Mouse (Mus musculus): ENCODE measurements at regions not wholly inside any gene's neighbourhood (a gene's known extent, or its start where the extent isn't known, plus 50 kb on each side); places are given as distances from the start of the nearest gene placed in this dataset.
A peak's percentile ranks its signal among the peaks of the same experiment; 100 is the strongest.

- no peak for ATAC-seq (replicated peaks; ENCODE audit: insufficient number of reproducible peaks, low FRiP score, low TSS enrichment)
- WGBS (ENCODE audit: insufficient replicate concordance): 81% methylated on average over 5 of the region's 5 CpGs
These were observed 68.8 kb downstream of the Cxcl12 start for GRCm38 (mm10) chr6:117237096-117237495.

GRCm38 (mm10) chr6:117241206-117241605 is 72.9 kb downstream of the Cxcl12 start:
- 77% methylated on average over 3 of the region's 3 CpGs for WGBS (ENCODE audit: insufficient replicate concordance)
- Histone ChIP-seq H3K4me2 (no peak overlapping the region), H3K27ac (ENCODE audit: low read depth, low read length) (no peak overlapping the region), H3K4me3 (ENCODE audit: low read depth, low read length) (no peak overlapping the region), H3K27me3 (ENCODE audit: control insufficient read depth, insufficient read depth, low read length) (no peaks in the 10 kb centered on the region), H3K4me1 (ENCODE audit: control insufficient read depth, insufficient read depth, low read length) (peaks cover 4% of the 10 kb centered on the region; the same call in 1 of the 2 replicates), H3K36me3 (ENCODE audit: control insufficient read depth, insufficient read depth, low read length) (no peaks in the 10 kb centered on the region), H3K9ac (ENCODE audit: low read depth, low read length) (no peak overlapping the region), H3K9me3 (replicated peaks; ENCODE audit: control insufficient read depth, low read length) (no peaks in the 10 kb centered on the region)
- no peak for ATAC-seq (replicated peaks; ENCODE audit: insufficient number of reproducible peaks, low FRiP score, low TSS enrichment)

More at GRCm38 (mm10) chr6:117237096-117237495, 68.8 kb downstream of the Cxcl12 start:
- Histone ChIP-seq H3K36me3 (ENCODE audit: control insufficient read depth, insufficient read depth, low read length) (no peaks in the 10 kb centered on the region), H3K27me3 (ENCODE audit: control insufficient read depth, insufficient read depth, low read length) (no peaks in the 10 kb centered on the region), H3K9me3 (replicated peaks; ENCODE audit: control insufficient read depth, low read length) (no peaks in the 10 kb centered on the region), H3K27ac (ENCODE audit: low read depth, low read length) (no peak overlapping the region), H3K4me2 (no peak overlapping the region), H3K4me3 (ENCODE audit: low read depth, low read length) (no peak overlapping the region), H3K4me1 (ENCODE audit: control insufficient read depth, insufficient read depth, low read length) (no peaks in the 10 kb centered on the region), H3K9ac (ENCODE audit: low read depth, low read length) (no peak overlapping the region)

GRCm38 (mm10) chr6:117245398-117245797 is 77.1 kb downstream of the Cxcl12 start:
- H3K4me2 ChIP-seq: peak overlapping the region; percentile 35; the same call in 1 of the 2 replicates
- no peak overlapping the region for H3K9ac ChIP-seq (ENCODE audit: low read depth, low read length)
- no peaks in the 10 kb centered on the region for H3K9me3 ChIP-seq (replicated peaks; ENCODE audit: control insufficient read depth, low read length)
- no peak overlapping the region for H3K27ac ChIP-seq (ENCODE audit: low read depth, low read length)
- peaks cover 21% of the 10 kb centered on the region for H3K4me1 ChIP-seq (ENCODE audit: control insufficient read depth, insufficient read depth, low read length)
- no peak for ATAC-seq (replicated peaks; ENCODE audit: insufficient number of reproducible peaks, low FRiP score, low TSS enrichment)
- no peaks in the 10 kb centered on the region for H3K36me3 ChIP-seq (ENCODE audit: control insufficient read depth, insufficient read depth, low read length)
- 70% methylated on average over 5 of the region's 5 CpGs for WGBS (ENCODE audit: insufficient replicate concordance)
- H3K4me3 ChIP-seq (ENCODE audit: low read depth, low read length): no peak overlapping the region
- no peaks in the 10 kb centered on the region for H3K27me3 ChIP-seq (ENCODE audit: control insufficient read depth, insufficient read depth, low read length)

GRCm38 (mm10) chr6:117245849-117246248 is 77.5 kb downstream of the Cxcl12 start:
- Histone ChIP-seq H3K4me2 (peak overlapping the region; percentile 35; the same call in 1 of the 2 replicates), H3K9me3 (replicated peaks; ENCODE audit: control insufficient read depth, low read length) (no peaks in the 10 kb centered on the region), H3K27me3 (ENCODE audit: control insufficient read depth, insufficient read depth, low read length) (no peaks in the 10 kb centered on the region), H3K36me3 (ENCODE audit: control insufficient read depth, insufficient read depth, low read length) (no peaks in the 10 kb centered on the region), H3K27ac (ENCODE audit: low read depth, low read length) (peak overlapping the region; percentile 65; the same call in 1 of the 2 replicates), H3K4me3 (ENCODE audit: low read depth, low read length) (no peak overlapping the region), H3K4me1 (ENCODE audit: control insufficient read depth, insufficient read depth, low read length) (peaks cover 21% of the 10 kb centered on the region), H3K9ac (ENCODE audit: low read depth, low read length) (no peak overlapping the region)
- 30% methylated on average over 6 of the region's 6 CpGs for WGBS (ENCODE audit: insufficient replicate concordance)
- ATAC-seq (replicated peaks; ENCODE audit: insufficient number of reproducible peaks, low FRiP score, low TSS enrichment): no peak

GRCm38 (mm10) chr6:117249230-117249921 is 81.0 kb downstream of the Cxcl12 start:
- Histone ChIP-seq H3K36me3 (ENCODE audit: control insufficient read depth, insufficient read depth, low read length) (no peaks in the 10 kb centered on the region), H3K27ac (ENCODE audit: low read depth, low read length) (no peak overlapping the region), H3K9ac (ENCODE audit: low read depth, low read length) (no peak overlapping the region), H3K9me3 (replicated peaks; ENCODE audit: control insufficient read depth, low read length) (no peaks in the 10 kb centered on the region), H3K4me2 (no peak overlapping the region), H3K27me3 (ENCODE audit: control insufficient read depth, insufficient read depth, low read length) (no peaks in the 10 kb centered on the region), H3K4me1 (ENCODE audit: control insufficient read depth, insufficient read depth, low read length) (peaks cover 34% of the 10 kb centered on the region), H3K4me3 (ENCODE audit: low read depth, low read length) (no peak overlapping the region)
- no peak for ATAC-seq (replicated peaks; ENCODE audit: insufficient number of reproducible peaks, low FRiP score, low TSS enrichment)
- WGBS (ENCODE audit: insufficient replicate concordance): 74% methylated on average over 18 of the region's 18 CpGs

GRCm38 (mm10) chr6:117250051-117250450 is 81.7 kb downstream of the Cxcl12 start:
- Histone ChIP-seq H3K27me3 (ENCODE audit: control insufficient read depth, insufficient read depth, low read length) (no peaks in the 10 kb centered on the region), H3K9me3 (replicated peaks; ENCODE audit: control insufficient read depth, low read length) (no peaks in the 10 kb centered on the region), H3K27ac (ENCODE audit: low read depth, low read length) (no peak overlapping the region), H3K36me3 (ENCODE audit: control insufficient read depth, insufficient read depth, low read length) (no peaks in the 10 kb centered on the region), H3K4me2 (no peak overlapping the region), H3K9ac (ENCODE audit: low read depth, low read length) (no peak overlapping the region), H3K4me1 (ENCODE audit: control insufficient read depth, insufficient read depth, low read length) (peaks cover 38% of the 10 kb centered on the region), H3K4me3 (ENCODE audit: low read depth, low read length) (no peak overlapping the region)
- WGBS (ENCODE audit: insufficient replicate concordance): 51% methylated on average over 2 of the region's 2 CpGs
- no peak for ATAC-seq (replicated peaks; ENCODE audit: insufficient number of reproducible peaks, low FRiP score, low TSS enrichment)

GRCm38 (mm10) chr6:117251383-117251925 is 83.1 kb downstream of the Cxcl12 start:
- peaks cover 32% of the 10 kb centered on the region for H3K4me1 ChIP-seq (ENCODE audit: control insufficient read depth, insufficient read depth, low read length)
- H3K9ac ChIP-seq (ENCODE audit: low read depth, low read length): no peak overlapping the region
- no peaks in the 10 kb centered on the region for H3K27me3 ChIP-seq (ENCODE audit: control insufficient read depth, insufficient read depth, low read length)
- peak; percentile 24; the same call in 1 of the 2 replicates for ATAC-seq (replicated peaks; ENCODE audit: insufficient number of reproducible peaks, low FRiP score, low TSS enrichment)
- H3K4me2 ChIP-seq: no peak overlapping the region; the same call in 1 of the 2 replicates
- H3K4me3 ChIP-seq (ENCODE audit: low read depth, low read length): no peak overlapping the region
- WGBS (ENCODE audit: insufficient replicate concordance): 25% methylated on average over 12 of the region's 12 CpGs
- H3K9me3 ChIP-seq (replicated peaks; ENCODE audit: control insufficient read depth, low read length): no peaks in the 10 kb centered on the region
- H3K27ac ChIP-seq (ENCODE audit: low read depth, low read length): no peak overlapping the region; the same call in 1 of the 2 replicates
- no peaks in the 10 kb centered on the region for H3K36me3 ChIP-seq (ENCODE audit: control insufficient read depth, insufficient read depth, low read length)

GRCm38 (mm10) chr6:117252361-117252760 is 84.0 kb downstream of the Cxcl12 start:
- H3K9ac ChIP-seq (ENCODE audit: low read depth, low read length): no peak overlapping the region
- peaks cover 27% of the 10 kb centered on the region for H3K4me1 ChIP-seq (ENCODE audit: control insufficient read depth, insufficient read depth, low read length)
- no peak overlapping the region for H3K4me2 ChIP-seq
- H3K9me3 ChIP-seq (replicated peaks; ENCODE audit: control insufficient read depth, low read length): no peaks in the 10 kb centered on the region
- no peak overlapping the region for H3K4me3 ChIP-seq (ENCODE audit: low read depth, low read length)
- H3K27me3 ChIP-seq (ENCODE audit: control insufficient read depth, insufficient read depth, low read length): no peaks in the 10 kb centered on the region
- no peak for ATAC-seq (replicated peaks; ENCODE audit: insufficient number of reproducible peaks, low FRiP score, low TSS enrichment)
- H3K36me3 ChIP-seq (ENCODE audit: control insufficient read depth, insufficient read depth, low read length): no peaks in the 10 kb centered on the region
- H3K27ac ChIP-seq (ENCODE audit: low read depth, low read length): no peak overlapping the region
- 38% methylated on average over 2 of the region's 2 CpGs for WGBS (ENCODE audit: insufficient replicate concordance)

GRCm38 (mm10) chr6:117253036-117253435 is 84.7 kb downstream of the Cxcl12 start:
- H3K4me2 ChIP-seq: no peak overlapping the region
- no peaks in the 10 kb centered on the region for H3K27me3 ChIP-seq (ENCODE audit: control insufficient read depth, insufficient read depth, low read length)
- no peak overlapping the region for H3K9ac ChIP-seq (ENCODE audit: low read depth, low read length)
- ATAC-seq (replicated peaks; ENCODE audit: insufficient number of reproducible peaks, low FRiP score, low TSS enrichment): no peak
- H3K36me3 ChIP-seq (ENCODE audit: control insufficient read depth, insufficient read depth, low read length): no peaks in the 10 kb centered on the region
- WGBS (ENCODE audit: insufficient replicate concordance): 64% methylated on average over 6 of the region's 6 CpGs
- peaks cover 22% of the 10 kb centered on the region for H3K4me1 ChIP-seq (ENCODE audit: control insufficient read depth, insufficient read depth, low read length)
- H3K4me3 ChIP-seq (ENCODE audit: low read depth, low read length): no peak overlapping the region
- no peak overlapping the region for H3K27ac ChIP-seq (ENCODE audit: low read depth, low read length)
- no peaks in the 10 kb centered on the region for H3K9me3 ChIP-seq (replicated peaks; ENCODE audit: control insufficient read depth, low read length)

Data from heart, embryonic 11.5 days (tissue).